Mouse (Mus musculus) liver, embryonic 15.5 days (tissue): ENCODE measurements around the gene Strn3. TPM values are rescaled to one million over a fixed set of nuclear protein-coding genes. Genes with fewer than 3 reads are reported as not detected.
"Not testable (repeated sequence)": the region's sequence is repeated elsewhere in the genome, so short reads cannot be mapped to it uniquely, and the experiment has no call there.

ENCODE experiments used
- ATAC-seq: fragments of 200-750 bp; cut with Nextera tagmentation; 2 replicates; pipeline ENCODE4 v1.8.0; 2017; ENCODE audit warnings: moderate number of reproducible peaks, mild to moderate bottlenecking, moderate library complexity; ENCODE audit not compliant: insufficient read depth
- H3K27ac ChIP-seq: fragments of 300-500 bp; sonication (generic); replicated peaks from 2 replicates; pipeline ENCODE4 v1.5.1; 2015; ENCODE audit warnings: mild to moderate bottlenecking, inconsistent platforms
- H3K27me3 ChIP-seq: fragments of 300-500 bp; sonication (generic); 2 replicates; pipeline ENCODE4 v1.6.1; 2015; ENCODE audit warnings: mild to moderate bottlenecking, inconsistent platforms
- H3K36me3 ChIP-seq: fragments of 300-500 bp; sonication (generic); replicated peaks from 2 replicates; pipeline ENCODE4 v1.6.1; 2015; ENCODE audit warnings: moderate library complexity, mild to moderate bottlenecking, inconsistent platforms
- H3K4me1 ChIP-seq: fragments of 300-500 bp; sonication (generic); replicated peaks from 2 replicates; pipeline ENCODE4 v1.6.1; 2015; ENCODE audit warnings: inconsistent platforms
- H3K4me2 ChIP-seq: fragments of 300-500 bp; sonication (generic); 2 replicates; pipeline ENCODE4 v1.6.1; 2015; ENCODE audit warnings: moderate library complexity, mild to moderate bottlenecking, inconsistent platforms
- H3K4me3 ChIP-seq: fragments of 300-500 bp; sonication (generic); replicated peaks from 2 replicates; pipeline ENCODE4 v1.5.1; 2015; ENCODE audit warnings: mild to moderate bottlenecking, inconsistent platforms
- H3K9ac ChIP-seq: fragments of 300-500 bp; sonication (generic); 2 replicates; pipeline ENCODE4 v1.6.1; 2015; ENCODE audit warnings: moderate library complexity, mild to moderate bottlenecking, inconsistent platforms
- H3K9me3 ChIP-seq: fragments of 300-500 bp; sonication (generic); replicated peaks from 2 replicates; pipeline ENCODE4 v1.6.1; 2016; ENCODE audit warnings: inconsistent platforms
- WGBS: fragments of 180-500 bp; shearing (Covaris S2); methylation state at CpG from one replicate; pipeline ENCODE4 v1.1.7; 2015; ENCODE audit warnings: mixed read lengths; ENCODE audit not compliant: insufficient replicate concordance; 5-methylcytosine and 5-hydroxymethylcytosine counted together
- polyA plus RNA-seq: library from polyadenylated mRNA; unstranded; fragments of >200 nt; fragmentation: Nextera tagmentation; extraction: Ambion mirVana; gene quantifications from 2 replicates; pipeline ENCODE4 v1.2.1, GENCODE M21; 2015

Strn3 gene
- polyA plus RNA-seq, 1 experiment from 2014 or later: 13.1 TPM

GRCm38 (mm10) chr12:51693419-51693818 is 1.7 kb upstream of the Strn3 start:
- Histone ChIP-seq H3K4me3 (no peak overlapping the region), H3K4me1 (peaks cover 36% of the 10 kb centered on the region), H3K27ac (peak overlapping the region; percentile 77), H3K4me2 (no peak overlapping the region), H3K36me3 (no peaks in the 10 kb centered on the region), H3K9ac (no peak overlapping the region), H3K27me3 (no peaks in the 10 kb centered on the region), H3K9me3 (no peaks in the 10 kb centered on the region)
- ATAC-seq: no peak
- 59% methylated on average over 3 of the region's 3 CpGs for WGBS

DNA sequence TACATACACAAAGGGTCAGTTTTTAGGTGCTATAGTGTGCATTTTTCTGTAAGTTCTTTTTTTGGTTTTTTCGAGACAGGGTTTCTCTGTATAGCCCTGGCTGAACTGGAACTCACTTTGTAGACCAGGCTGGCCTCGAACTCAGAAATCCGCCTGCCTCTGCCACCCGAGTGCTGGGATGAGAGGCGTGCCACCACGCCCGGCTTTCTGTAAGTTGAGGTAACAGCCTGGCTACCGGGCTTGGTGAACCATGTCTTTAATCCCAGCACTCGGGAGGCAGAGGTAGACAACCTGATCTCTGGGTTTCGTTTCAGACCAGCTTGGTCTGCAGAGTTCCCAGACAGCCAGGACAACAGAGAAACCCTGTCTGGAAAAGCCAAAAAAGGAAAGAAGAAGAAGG is 1.2 kb upstream of the Strn3 start:
- H3K36me3 ChIP-seq, H3K9me3 ChIP-seq, ATAC-seq, H3K9ac ChIP-seq, H3K27me3 ChIP-seq: not testable (repeated sequence)
- WGBS: 53% methylated on average over 10 of the region's 10 CpGs
- H3K4me1 ChIP-seq: peaks cover 41% of the 10 kb centered on the region
- H3K4me2 ChIP-seq: peak overlapping the region; percentile 85
- peak overlapping the region; percentile 64 for H3K27ac ChIP-seq
- peak overlapping the region; percentile 100 for H3K4me3 ChIP-seq

- no peaks in the 10 kb centered on the region for H3K9me3 ChIP-seq
- peak within 1 kb of the TSS; percentile 100 for H3K9ac ChIP-seq
- H3K4me1 ChIP-seq: peaks cover 53% of the 10 kb centered on the region
- under 1% methylated on average over 108 of the region's 108 CpGs for WGBS
- H3K27ac ChIP-seq: peak within 1 kb of the TSS; percentile 99
- peak; percentile 68 for ATAC-seq
- H3K4me2 ChIP-seq: peak within 1 kb of the TSS; percentile 69
- H3K4me3 ChIP-seq: peak within 1 kb of the TSS; percentile 100
- no peaks in the 10 kb centered on the region for H3K27me3 ChIP-seq
- no peaks in the 10 kb centered on the region for H3K36me3 ChIP-seq
Measured at GRCm38 (mm10) chr12:51690893-51691844, 528 bp downstream of the Strn3 start, which contains the start of gene Ap4s1. Ap4s1 (plus strand) TSS chr12:51691033.

- Histone ChIP-seq H3K27ac (no peak overlapping the region), H3K36me3 (no peaks in the 10 kb centered on the region), H3K9ac (no peak overlapping the region), H3K4me3 (no peak overlapping the region), H3K4me1 (peaks cover 31% of the 10 kb centered on the region), H3K27me3 (no peaks in the 10 kb centered on the region), H3K4me2 (no peak overlapping the region), H3K9me3 (no peaks in the 10 kb centered on the region)
- ATAC-seq: no peak
- WGBS: 79% methylated on average over 2 of the region's 2 CpGs
Measured at GRCm38 (mm10) chr12:51688546-51688945, 3.2 kb downstream of the Strn3 start.

- Histone ChIP-seq H3K36me3 (no peaks in the 10 kb centered on the region; the same call in 1 of the 2 replicates), H3K4me2 (no peak overlapping the region), H3K9me3 (no peaks in the 10 kb centered on the region), H3K4me1 (peaks cover 44% of the 10 kb centered on the region), H3K27me3 (no peaks in the 10 kb centered on the region), H3K4me3 (no peak overlapping the region), H3K9ac (no peak overlapping the region), H3K27ac (0 out of 2 replicates have a peak overlapping the region, but pooled peaks have one; percentile 31)
- WGBS: 63% methylated on average over 1 of the region's 1 CpGs
- peak; percentile 31; the same call in 1 of the 2 replicates for ATAC-seq
Measured at GRCm38 (mm10) chr12:51678844-51679243, 12.9 kb downstream of the Strn3 start.

- no peak overlapping the region for H3K4me3 ChIP-seq
Measured at GRCm38 (mm10) chr12:51676442-51676841, 15.3 kb downstream of the Strn3 start.

DNA sequence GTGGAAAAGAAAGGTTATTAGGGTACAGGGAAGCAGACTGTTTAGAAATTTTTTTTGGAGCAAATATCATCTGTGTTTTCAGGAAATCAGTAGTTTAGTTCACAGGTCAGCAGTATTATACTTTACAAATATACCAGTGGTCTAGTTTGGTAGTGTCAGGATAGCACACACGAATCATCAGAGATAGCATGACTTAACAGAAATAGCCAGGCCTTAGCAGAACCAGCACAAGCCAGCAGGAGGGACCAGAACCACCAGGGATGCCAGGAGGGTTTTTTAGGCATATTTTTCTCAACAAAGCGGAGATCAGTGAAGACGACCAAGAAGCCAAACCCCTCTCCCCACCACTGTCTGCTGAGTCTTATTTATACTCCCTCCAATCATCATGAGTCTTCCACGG is 18.4 kb downstream of the Strn3 start:
- WGBS: 52% methylated on average over 4 of the region's 4 CpGs
- H3K4me2 ChIP-seq: no peak overlapping the region
- peaks cover 39% of the 10 kb centered on the region for H3K4me1 ChIP-seq
- H3K27me3 ChIP-seq: no peaks in the 10 kb centered on the region
- no peak overlapping the region for H3K4me3 ChIP-seq
- ATAC-seq: no peak
- 0 out of 2 replicates have a peak overlapping the region, but pooled peaks have one; percentile 16 for H3K27ac ChIP-seq
- no peak overlapping the region for H3K9ac ChIP-seq
- H3K36me3 ChIP-seq: no peaks in the 10 kb centered on the region
- no peaks in the 10 kb centered on the region for H3K9me3 ChIP-seq

More at GRCm38 (mm10) chr12:51676442-51676841, 15.3 kb downstream of the Strn3 start:
- 76% methylated on average over 2 of the region's 2 CpGs for WGBS
- no peaks in the 10 kb centered on the region for H3K27me3 ChIP-seq
- peaks cover 51% of the 10 kb centered on the region for H3K4me1 ChIP-seq
- H3K9ac ChIP-seq: no peak overlapping the region
- H3K36me3 ChIP-seq: no peaks in the 10 kb centered on the region
- ATAC-seq: no peak
- no peak overlapping the region for H3K4me2 ChIP-seq
- H3K9me3 ChIP-seq: no peaks in the 10 kb centered on the region
- H3K27ac ChIP-seq: no peak overlapping the region

DNA sequence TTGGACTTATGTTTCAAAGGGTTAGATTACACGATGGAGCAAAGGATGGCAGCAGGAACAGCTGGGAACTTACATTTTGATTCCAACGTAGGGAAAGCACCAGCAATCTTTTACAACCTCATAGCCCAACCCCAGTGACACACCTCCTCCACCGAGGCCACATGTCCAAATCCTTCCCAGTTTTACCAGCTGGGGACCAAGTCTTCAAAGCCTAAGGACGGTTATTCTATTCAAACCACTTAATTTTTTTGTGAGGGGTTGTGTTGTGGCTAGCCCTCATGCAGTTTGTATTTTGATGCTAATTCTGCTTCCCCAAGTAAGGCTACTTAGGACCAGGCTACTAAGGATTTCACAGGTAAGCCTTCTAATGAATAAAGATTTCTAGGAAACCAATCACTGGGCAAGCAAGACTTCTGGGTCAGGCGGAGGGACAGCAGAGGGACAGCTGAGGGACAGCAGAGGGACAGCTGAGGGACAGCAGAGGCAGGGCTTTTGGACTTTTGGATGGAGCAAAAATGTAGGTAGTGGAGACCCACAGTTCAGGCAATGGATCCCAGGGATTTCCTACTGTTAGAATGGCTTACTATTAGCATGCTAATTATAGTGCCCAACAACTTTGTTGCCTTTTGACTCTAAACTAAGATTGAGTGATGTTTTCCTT is 20.3 kb downstream of the Strn3 start:
- Histone ChIP-seq H3K27me3 (no peaks in the 10 kb centered on the region), H3K4me1 (peaks cover 42% of the 10 kb centered on the region), H3K4me3 (no peak overlapping the region), H3K36me3 (no peaks in the 10 kb centered on the region), H3K27ac (no peak overlapping the region), H3K9ac (no peak overlapping the region), H3K9me3 (no peaks in the 10 kb centered on the region), H3K4me2 (no peak overlapping the region)
- WGBS: 51% methylated on average over 5 of the region's 5 CpGs
- ATAC-seq: no peak

- no peak overlapping the region for H3K9ac ChIP-seq
- no peaks in the 10 kb centered on the region for H3K36me3 ChIP-seq
- H3K4me3 ChIP-seq: no peak overlapping the region
- no peaks in the 10 kb centered on the region for H3K27me3 ChIP-seq
- no peak overlapping the region for H3K4me2 ChIP-seq
- ATAC-seq: no peak
- WGBS: 57% methylated on average over 4 of the region's 4 CpGs
- no peak overlapping the region for H3K27ac ChIP-seq
- no peaks in the 10 kb centered on the region for H3K9me3 ChIP-seq
- H3K4me1 ChIP-seq: peaks cover 32% of the 10 kb centered on the region
Measured at GRCm38 (mm10) chr12:51666708-51667430, 24.8 kb downstream of the Strn3 start.

- ATAC-seq: no peak
- H3K27me3 ChIP-seq: no peaks in the 10 kb centered on the region
- H3K36me3 ChIP-seq: no peaks in the 10 kb centered on the region
- H3K4me3 ChIP-seq: no peak overlapping the region
- H3K9me3 ChIP-seq: no peaks in the 10 kb centered on the region
- H3K4me2 ChIP-seq: no peak overlapping the region
- no peak overlapping the region for H3K9ac ChIP-seq
- no peak overlapping the region for H3K27ac ChIP-seq
- peaks cover 28% of the 10 kb centered on the region for H3K4me1 ChIP-seq
Measured at GRCm38 (mm10) chr12:51663908-51664307, 27.8 kb downstream of the Strn3 start.

DNA sequence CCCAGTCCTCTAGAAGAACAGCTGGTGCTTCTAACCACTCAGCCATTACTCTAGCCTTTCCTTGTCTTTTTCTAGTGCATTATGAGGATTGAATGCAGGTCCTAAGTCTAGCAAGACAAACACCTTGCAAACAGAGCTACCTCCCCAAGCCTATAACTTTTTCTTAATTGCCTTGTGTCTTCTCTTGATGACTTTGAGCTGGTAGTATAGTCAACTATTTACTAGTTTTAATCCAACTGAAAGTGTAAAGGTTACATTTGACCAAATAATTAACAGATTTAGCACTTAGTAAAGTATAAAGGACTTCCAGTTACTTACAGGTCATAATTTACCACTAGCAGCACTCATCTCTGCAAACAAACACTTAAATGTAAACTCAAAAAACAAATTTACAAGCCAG is 28.7 kb downstream of the Strn3 start:
- Histone ChIP-seq H3K9me3 (no peaks in the 10 kb centered on the region), H3K36me3 (no peaks in the 10 kb centered on the region), H3K4me3 (no peak overlapping the region), H3K4me1 (peaks cover 28% of the 10 kb centered on the region), H3K27me3 (no peaks in the 10 kb centered on the region), H3K9ac (no peak overlapping the region), H3K4me2 (no peak overlapping the region), H3K27ac (no peak overlapping the region)
- ATAC-seq: no peak
